Mouse (Mus musculus) MEL-GATA-1-ER (cell line): ENCODE results near the gene Polr3a.

ENCODE experiments used
- DNase-seq: peaks from one replicate; pipeline ENCODE4 v3.0.0-alpha.2; 2012; ENCODE audit warnings: low read depth; ENCODE audit errors: extremely low read depth

Polr3a gene

DNA sequence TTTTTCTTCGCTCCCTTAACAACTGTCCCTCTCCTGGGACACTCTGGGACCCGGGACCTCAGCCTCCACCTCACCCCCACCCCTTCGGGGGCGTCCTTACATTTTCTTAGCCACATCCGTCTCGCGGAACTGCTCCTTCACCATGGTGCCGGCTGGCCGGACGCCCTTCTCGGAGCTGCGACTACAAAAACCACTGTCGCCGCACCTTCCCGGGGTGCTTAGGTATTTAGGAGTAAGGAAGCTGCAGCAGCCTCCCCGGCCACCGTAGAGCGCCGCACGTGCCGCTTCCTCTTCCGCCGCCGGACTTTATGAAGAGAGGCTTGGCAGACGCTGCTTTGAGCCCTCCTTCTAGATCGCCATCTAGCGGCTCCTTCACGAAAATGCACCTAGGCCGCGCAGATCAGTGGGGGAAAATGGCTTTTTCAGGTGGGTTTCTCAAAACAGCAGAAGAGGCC is at the start of gene Polr3a, which contains the start of gene Rps24:
Gene Polr3a (minus strand): TSS at position 286 of the 455 bp plus-strand sequence.
Gene Rps24 (plus strand): TSS at position 353 of the 455 bp plus-strand sequence.
- DNase-seq, result peak; percentile 85

DNA sequence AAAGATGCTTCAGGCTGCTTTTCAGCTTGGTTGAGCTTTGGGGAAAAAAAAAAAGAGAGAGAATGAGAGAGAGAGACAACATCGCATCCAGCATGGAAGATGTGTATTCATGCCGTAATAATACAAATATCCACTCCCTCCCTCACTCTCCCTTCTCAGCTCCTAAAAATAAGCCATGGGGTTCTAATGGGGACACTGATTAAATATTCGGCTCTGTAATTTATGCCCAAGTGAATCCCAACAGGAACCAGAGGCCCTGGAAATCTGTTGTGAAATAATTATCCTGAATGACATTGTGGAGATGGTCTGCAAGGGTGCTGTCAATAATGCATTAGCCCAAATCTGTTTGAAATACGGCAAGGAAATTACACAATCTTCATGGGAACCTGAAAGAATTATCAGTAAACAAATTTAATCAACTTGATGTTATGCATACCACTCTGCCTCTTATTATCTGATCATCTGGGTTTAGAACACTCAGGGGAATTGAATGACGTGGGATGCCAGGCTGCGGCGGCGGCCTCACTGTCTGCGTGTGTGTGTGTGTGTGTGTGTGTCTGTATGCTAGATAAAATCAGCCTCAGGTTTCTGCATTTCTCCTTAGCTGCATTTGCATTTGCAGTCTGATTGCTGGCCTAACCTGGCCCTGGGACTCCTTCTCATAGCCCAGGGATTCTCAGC is 48.1 kb upstream of the Polr3a start:
- no peak for DNase-seq

DNA sequence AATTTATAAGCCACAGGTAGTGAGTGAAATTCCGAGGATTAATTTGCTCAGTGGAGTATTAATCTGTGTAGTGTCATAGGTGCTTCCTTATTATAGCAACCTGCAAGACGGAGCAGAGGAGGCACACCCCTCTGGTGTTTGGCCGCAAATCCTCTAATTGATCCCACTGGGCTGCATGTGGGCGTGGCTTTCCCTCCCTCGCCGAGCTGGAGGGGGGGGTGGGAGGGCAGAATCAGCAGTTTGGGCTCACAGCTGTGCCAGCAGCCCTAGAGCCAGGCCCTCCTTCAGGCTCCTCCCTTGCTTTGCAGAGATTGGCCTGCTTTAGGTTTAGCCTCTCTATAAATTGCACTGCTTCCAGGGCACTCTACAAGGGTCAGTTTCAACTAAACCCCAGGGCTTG is 43.4 kb upstream of the Polr3a start:
- no peak for DNase-seq

DNA sequence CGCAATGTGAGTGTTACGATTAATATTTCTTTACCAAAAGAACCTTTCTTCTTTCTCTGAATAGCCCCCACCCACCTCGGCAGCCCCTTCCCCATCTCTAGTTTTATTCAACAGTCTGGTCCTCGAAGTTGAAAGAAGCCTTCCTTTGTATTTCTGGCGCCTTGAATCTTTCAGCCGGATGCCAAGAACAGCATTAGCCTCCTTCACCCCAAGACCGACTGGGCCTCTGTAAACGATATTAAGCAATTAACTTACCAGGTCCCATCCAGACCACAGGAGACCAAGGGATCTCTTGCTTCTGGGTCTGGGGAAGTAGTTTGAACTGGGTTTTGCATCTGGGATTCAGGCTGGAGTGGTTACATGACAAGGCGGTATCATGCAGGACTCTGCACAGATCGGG is 39.6 kb upstream of the Polr3a start:
- DNase-seq, result no peak

DNA sequence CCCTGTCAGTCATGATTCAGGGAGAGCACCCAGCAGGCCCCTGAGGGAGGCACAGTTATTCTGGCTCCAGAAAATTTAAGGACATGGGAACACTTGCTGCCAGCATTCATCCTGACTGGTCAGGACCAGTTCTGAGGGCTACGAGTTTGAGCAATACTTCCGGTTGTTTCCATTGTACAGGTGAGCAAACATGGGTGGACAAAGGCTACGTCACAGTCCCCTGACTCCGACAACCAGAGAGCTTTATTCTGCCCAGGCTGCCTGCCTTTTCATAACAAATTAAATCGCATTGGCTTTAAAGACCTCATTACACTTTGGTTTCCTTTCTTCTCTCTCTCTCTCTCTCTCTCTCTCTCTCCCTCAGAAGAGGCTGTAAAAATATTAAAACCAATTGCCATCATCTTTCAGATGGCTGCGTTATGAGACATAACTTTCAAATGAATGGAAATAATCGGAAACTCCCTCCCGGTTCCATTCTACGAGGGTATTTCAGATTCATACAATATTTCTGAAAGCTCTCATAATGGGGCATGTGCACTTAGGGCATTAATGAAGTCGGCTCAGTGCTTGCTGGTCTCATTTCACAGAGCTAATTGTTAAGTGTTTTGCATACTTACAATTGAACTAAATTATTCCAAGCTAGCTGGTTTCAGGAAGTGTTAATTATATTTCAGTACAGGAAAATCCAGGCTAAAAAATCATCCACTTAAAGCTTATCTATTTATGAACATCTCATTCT is 39.0 kb upstream of the Polr3a start:
- DNase-seq, result no peak

DNA sequence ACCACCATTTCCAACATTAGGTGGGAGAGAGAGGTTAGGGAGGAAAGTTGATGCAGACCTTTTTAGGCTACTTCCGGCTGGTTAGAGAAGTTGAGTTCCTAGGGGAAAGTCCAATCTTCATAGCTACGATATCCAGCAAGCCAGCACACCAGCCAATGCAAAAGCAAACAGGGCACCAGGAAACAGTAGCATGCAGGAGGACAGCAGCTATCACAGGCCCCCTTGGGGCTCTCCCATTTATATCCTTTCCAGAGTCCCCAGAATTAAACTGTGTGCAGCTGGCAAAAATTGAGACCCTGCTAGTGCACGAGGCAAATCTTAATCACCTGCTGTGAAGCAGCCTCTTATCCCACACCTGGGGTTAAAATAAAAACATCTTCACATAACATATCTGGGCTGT is 38.3 kb upstream of the Polr3a start:
- DNase-seq, result no peak

DNA sequence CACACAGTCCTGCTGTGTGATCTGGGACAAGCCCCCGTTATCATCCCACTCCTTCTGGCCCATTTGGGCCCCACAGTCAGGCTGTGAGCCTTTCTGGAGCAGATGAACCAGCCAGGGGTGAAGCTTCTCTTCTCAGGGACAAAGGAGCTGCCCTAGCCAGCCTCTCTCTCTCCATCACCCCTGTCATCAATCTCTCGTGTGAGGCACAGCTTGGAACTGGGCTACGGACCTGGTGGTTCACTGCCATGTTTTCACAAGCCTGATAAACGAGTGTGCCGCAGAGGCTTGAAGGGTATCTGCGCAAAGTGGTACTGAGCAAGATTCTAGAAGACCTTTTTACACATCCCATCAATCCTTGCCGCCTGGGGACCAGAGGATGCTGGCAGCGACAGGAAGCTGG is 34.7 kb upstream of the Polr3a start:
- DNase-seq, result no peak

DNA sequence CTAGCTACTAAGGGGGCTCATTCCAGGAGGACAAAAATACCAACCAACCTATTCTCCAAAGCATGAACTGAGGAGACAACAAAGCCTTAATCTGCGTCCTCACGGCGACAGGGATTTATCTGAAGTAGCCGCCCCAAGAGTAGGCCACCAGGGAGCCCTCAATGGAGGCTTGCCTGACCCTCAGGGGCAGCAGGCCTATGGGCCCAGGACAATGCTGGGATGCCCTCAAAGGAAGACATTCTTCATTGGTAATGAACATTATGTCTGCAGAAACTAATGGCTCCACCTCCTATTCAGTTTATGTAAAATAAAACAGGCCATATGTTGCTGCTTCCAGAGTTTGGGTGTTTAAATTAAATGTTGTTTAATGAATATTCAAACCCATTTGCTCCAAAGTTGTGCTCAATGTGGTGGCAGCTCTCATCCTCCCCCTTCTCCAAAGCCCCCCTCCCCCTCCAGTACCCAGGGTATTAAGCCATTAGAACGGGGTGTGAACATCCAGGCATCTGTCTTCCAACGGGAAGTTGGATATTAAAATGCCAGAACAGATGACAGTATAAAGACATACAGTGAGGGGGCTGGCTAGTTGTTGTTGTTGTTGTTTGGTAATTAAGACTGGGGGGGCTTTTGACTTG is 25.8 kb upstream of the Polr3a start:
- DNase-seq, result no peak

DNA sequence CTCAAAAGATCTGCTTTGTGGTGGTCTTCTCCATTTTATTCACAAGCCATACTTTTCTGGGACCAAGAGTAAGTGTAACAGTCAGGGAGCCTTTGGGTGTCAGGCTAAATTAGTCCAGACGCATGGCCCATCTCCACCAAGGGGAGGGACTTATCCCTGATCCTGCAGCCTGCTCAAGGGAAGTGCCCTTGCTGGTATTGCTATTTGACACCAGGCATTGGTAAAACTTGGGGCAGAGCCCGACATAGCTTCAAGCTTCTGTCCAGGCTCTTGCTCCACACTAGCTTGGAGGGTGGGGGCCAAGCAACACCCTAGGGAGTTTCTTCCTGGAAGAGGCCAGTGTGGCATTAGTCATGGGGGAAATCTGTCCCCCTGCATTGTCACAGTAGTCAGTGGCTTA is 23.8 kb upstream of the Polr3a start:
- DNase-seq, result no peak

DNA sequence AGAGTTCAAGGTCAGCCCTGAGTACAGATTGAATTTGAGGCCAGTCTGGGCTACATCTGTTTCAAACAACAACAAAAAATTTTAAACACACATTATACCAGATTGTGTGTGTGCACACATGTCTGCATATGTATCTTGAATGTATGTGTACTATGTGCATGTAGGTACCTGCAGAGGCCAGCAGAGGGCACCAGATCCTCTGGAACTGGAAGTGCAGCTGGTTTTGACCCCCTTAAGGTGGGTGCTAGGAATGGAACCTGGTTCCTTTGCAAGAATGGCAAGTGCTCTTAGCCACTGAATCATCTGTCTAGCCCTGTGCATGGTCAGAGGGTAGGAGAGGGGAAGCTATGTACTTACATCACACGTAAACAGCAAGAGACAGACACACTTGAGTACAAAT is 23.4 kb upstream of the Polr3a start:
- DNase-seq, result no peak

DNA sequence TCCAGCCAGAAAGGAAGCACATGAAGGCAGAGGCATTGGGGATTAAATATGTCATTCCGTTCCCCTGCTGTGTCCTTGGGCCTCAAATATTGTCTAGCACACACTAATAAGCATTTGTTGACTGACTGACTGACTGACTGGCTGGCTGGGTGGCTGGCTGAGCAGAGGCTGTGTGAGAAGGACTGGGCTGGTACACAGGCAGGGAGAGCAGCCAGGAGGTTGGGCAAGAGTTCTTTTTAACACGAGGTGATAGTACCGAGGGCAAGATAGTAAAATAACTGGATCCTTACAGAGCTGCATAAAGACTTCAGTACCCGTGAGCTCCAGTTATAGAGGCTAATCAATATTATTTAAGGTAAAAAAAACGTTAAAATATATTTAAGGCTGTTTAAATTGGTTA is 22.7 kb upstream of the Polr3a start:
- DNase-seq, result no peak

DNA sequence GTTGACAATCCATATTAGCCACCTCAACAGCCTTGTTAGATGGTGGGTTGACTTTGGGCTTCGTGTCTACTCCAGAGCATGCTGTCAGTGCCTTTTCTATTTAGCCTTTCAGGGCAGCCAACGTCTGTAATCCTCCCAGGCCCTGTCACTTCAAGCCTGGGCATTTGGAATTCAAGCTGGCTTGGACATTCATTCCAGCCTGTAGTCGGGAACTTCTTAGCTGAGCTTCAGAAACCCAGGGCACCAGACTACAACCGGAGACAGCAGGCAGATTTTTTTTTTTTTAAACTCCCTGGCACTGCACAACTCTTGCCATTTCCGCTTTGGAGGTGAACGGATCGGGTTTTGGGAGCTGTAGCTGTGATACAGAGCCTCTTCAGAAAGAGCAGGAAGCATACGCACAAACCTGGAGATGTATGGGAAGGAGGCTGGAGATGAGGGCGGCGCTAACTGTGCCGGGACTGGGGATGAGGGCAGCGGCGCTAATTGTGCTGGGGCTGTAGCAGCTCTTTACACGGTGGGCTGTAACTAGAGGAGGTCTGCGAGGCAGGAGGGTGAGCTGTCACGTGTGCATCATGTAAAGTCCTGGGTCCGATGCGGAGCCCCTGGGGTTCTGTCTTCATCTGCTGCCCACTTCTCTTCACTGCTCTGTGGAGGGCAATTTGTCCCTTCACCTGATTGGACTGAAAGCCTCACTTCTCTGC is 21.4 kb upstream of the Polr3a start:
- DNase-seq, result no peak

DNA sequence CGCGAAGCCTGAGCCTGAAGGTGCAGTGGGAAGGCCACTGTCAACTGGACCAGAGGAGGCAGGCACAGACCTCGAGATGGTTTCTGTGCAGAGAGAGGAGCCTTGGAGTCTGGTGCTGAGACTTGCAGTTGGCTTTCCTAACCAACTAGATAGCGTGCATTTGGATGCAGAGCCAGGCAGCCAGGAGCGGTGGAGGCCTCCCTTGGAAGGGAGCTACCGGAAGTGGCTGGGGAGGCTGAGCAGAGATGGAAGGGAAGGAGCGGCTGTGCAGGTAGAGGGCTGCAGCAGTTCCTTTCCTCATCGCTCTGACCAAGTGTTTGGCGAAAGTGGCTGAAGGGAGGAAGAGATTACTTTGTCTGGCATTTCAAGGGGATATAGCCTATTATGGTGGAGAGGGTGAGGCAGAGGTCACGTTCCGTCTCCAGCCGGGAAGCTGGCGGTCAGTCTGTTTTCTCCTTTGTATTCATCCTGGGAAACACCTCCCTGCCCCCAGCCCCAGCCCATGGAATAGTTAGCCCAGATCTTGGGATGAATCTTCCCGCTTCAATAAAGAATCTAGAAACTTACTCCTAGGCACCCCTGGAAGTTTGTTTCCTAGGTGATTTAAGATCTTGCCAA is 20.7 kb upstream of the Polr3a start:
- no peak for DNase-seq

DNA sequence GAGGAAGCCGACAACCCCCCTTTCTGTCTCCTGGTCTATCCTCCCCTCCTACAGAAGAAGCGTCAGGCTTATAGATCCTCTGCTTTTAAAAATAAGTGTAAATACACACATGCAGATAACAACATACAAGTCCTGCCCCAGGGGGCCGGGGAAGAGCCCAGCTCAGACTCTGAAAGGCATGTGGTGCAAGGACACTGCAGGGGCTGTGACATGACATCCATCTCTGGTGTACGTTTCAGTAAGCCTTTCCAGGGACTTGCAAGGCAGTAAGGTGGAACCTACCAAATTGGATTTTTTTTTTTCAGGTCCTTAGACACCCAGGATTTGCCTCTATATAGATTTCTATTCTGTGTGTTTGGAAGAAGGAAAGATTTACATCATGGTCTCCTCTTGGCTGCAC is 14.4 kb upstream of the Polr3a start:
- no peak for DNase-seq

DNA sequence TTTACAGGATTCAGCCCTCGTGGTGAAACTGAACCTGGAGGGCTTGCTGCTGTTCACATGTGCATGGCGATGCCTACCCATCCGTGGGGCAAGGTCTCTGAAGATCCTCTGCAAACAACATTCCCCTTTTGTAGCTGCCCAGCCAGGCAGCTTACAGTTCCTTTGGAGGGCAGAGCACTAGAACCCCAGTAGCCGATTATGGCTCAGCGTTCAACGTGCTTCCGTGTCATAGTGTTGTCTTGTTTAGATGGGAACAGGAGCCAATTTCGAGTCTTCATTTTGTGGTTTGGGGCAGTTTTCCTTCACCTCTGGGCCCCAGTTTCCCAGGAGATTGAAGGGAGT is 14.0 kb upstream of the Polr3a start:
- no peak for DNase-seq

DNA sequence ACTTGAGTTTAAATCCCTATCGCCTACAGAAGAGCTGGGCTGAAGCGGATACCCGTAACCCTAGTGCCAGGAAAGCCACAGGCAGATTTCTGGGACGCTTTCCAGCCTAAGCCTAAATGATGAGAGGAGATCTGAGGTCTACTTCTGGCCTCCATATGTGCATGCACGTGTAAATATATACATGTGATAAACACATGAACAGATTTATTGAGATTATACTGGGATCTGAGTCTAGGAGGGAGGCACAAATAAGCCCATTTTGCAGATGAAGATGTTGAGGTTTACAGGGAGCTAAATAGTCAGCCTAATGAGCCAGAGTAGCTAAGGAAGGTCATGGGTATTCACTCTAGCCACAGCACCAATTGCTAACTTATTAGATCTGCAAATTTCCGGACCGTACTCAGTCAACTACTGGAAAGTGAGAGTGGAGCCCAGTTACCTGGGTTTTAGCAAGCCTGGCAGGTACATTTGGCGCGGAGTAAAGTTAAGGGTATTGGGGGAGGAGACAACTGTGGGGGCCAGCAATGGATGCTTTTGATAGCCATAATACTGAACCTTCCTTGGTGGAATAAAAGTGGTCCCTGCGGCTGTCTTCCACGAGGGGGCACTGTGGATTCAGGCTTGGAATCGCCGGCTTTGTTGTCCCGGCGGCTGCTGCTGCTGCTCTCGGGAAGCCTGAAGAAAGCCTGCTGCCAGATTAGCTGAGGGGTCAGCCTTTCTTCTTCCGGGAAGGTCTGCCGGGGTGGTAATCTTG is 13.4 kb upstream of the Polr3a start:
- DNase-seq, result no peak

DNA sequence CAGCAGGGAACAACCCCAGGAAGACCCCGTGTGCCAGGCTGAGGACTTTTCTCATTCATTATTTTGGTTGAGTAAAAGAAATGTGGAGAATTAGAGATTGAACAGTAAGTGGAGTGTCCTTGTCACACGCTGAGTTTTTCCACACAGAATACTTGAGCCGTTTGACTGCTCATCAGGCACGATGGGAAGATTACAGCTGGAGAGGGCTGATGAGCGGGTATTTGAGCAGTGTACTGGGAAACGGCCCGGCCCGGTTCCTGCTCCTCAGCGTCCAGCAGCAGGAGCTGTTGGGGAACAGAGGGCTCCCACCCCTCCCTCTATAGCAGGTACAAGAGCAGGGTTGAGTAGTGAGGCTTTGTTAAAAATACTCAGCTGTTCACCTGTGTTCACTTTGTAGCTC is 12.6 kb upstream of the Polr3a start:
- DNase-seq, result no peak

DNA sequence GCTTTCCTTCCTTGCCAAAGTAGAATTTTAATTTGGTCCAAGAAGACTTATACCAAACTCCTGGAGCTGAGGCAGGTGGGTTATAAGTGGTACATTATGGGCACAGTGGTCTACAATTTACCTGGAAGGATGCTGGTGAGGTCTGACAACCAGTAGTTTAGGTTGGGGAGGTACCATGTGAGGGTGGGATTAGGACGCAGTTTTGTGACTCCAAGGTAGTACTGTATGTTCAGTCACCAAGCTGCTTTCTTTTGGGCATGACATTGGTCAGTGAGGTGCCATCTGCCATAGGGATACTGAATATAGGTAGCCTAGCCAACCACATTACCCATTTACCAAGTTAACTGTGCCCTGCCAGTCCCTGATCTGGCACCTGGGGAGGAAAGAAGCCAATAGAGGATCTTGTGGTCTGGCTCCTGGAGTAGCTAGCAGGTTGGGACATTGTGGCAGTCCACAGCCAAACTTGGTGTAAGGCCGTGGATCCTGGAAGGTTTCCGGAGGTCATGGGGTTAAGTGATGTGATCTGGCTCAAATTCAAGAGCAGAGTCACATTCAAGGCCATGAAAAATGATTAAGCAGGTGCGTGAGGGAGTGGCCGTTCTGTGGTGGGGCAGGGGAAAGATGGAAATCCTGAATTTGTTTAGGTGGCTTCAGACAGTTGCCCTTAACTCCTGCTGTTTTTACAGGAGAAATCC is 11.8 kb upstream of the Polr3a start:
- DNase-seq, result no peak

DNA sequence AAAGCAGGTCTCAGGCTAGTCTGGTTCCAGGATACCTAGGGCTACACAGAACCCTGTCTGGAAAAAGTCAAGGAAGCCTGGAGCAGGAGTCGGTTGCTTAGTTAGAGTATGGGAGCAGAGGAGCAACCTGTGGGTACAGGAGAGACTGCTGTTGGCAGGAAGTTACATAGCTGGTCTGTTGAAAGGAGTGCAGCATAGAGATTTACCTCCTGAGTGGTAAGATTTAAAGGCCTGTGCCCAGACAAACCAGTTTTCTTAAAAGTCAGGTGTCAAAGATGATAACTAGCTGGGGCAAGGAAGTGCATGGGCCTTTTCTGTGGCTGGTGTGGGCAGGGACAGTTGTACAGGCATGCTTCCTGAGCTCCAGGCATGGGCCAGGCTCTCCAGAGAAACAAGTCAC is 10.6 kb upstream of the Polr3a start:
- DNase-seq, result no peak

DNA sequence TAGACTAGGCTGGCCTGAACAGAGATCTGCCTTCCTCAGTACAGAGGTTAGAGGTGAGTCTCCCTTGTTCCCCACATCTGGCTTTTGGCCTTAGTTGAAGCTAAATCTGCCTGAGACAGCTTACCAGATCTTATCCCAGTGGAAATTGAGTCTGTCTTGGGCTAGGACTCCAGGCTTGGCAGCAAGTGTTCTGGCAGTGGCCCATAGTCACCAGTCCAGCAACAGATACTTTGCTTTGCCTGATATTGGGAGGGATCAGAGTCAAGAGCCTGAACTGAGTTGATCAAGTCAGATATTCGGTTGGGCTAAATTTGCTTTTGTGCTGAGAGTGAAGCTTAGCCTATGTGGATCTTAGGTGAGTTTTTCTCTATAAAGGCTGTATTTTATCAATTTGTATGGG is 9.6 kb upstream of the Polr3a start:
- no peak for DNase-seq
